Mouse (Mus musculus): ENCODE data around the gene Dlx3.

DNA sequence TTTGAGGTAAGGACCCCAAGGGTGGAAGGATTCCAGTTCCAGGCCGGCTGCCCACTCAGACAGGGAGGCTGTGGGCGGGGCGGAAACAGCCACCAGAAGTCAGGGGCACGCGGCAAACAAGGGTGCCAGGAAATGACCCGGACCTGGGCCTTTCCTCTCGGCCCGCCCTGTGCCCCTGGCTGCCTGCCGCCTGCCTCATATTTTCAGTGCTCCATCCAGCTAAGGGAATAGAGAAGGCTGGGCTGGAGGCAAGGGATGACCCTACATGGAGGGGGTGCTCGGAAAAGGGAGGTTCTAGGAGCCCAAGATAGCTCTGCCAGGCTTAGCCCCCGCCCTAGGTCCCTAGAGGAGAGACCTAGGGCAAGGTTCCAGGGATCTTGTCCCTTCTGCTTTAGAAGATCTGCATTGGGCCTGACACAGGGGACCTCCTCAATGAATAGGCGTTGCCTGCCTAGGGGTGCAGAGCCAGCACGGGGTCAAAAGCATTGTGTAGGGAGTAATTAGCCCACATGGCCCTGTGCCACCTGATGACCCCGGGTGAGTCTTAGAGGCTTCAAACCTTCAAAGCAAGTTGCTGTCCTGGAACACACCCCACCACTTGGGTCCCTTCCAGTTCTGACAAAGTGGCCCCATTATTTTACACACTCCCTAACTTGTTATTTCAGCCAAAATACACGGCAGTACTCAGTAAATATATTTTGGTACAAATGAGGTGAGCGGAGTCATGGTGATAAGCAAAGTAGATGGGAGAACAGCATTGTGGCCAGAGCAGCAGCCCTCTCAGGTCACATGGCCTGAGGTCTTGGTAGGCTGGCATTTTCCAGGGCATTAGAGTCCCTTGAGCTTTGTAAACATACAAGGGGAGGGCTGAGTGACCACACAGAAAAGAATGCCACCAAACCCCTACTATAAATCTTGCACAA lies 30.8 kb upstream of the Dlx3 start:
- TF ChIP-seq CTCF (IDR thresholded peaks at IDR 0.05; ENCODE audit: insufficient read depth, low read length): no peak
- no peak; the same call in 1 of the 2 replicates for TF ChIP-seq POLR2A (IDR thresholded peaks at IDR 0.05; ENCODE audit: borderline replicate concordance, extremely low read depth, low read depth, low read length)
